Mouse (Mus musculus) spleen, adult 2 months (tissue): ENCODE data around the gene Prl5a1.

Experiments used
- CTCF ChIP-seq: fragments of 200-500 bp; IDR thresholded peaks from 2 replicates; pipeline ENCODE4 v1.5.1; 2011; ENCODE audit warnings: mild to moderate bottlenecking, inconsistent platforms; ENCODE audit not compliant: insufficient read depth, insufficient read length, insufficient replicate concordance; ENCODE audit errors: extremely low read depth
- POLR2A ChIP-seq: fragments of 200-500 bp; IDR thresholded peaks from 2 replicates; pipeline ENCODE4 v1.6.1; 2011; ENCODE audit warnings: low read depth, low read length, inconsistent platforms

DNA sequence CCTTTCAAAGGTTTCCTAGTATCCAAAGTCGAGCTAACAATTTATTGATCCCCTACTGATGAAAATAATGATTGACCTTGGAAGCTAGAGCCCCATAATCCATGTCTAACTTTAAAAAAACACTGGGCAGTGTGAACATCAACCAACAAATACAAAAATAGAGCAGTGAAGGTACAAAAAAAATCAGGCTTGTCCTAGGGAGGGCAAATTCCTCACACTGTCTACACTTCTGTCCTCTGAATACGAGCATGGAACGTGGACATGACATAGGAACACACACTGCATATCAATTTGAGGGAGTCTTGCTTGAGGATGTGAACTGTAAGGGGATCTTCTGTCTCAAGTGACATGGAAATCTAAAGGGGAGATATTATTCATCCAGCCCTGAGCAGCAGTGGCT lies 33.7 kb upstream of the Prl5a1 start:
- TF ChIP-seq CTCF (no peak), POLR2A (no peak)
